Mouse (Mus musculus) olfactory bulb, adult 2 months (tissue): ENCODE measurements at regions not wholly inside any gene's neighbourhood (a gene's known extent, or its start where the extent isn't known, plus 50 kb on each side); places are given as distances from the start of the nearest gene placed in this dataset.
"Not testable (repeated sequence)": the region's sequence is repeated elsewhere in the genome, so short reads cannot be mapped to it uniquely, and the experiment has no call there.

Experiments
- H3K27ac ChIP-seq: fragments of 200-500 bp; 2 replicates; pipeline ENCODE4 v1.5.1; 2012; ENCODE audit warnings: low read depth, low read length; ENCODE audit not compliant: insufficient read depth
- H3K4me1 ChIP-seq: fragments of 200-500 bp; 2 replicates; pipeline ENCODE4 v1.6.1; 2012; ENCODE audit warnings: low read length; ENCODE audit not compliant: control insufficient read depth, insufficient read depth
- H3K4me3 ChIP-seq: fragments of 200-500 bp; 2 replicates; pipeline ENCODE4 v1.5.1; 2012; ENCODE audit warnings: mild to moderate bottlenecking, low read depth, low read length, moderate library complexity; ENCODE audit not compliant: insufficient read depth
- CTCF ChIP-seq: fragments of 200-500 bp; IDR thresholded peaks from 2 replicates; pipeline ENCODE4 v1.5.1; 2012; ENCODE audit warnings: low read depth, mild to moderate bottlenecking, low read length, moderate library complexity; ENCODE audit not compliant: insufficient read depth
- POLR2A ChIP-seq: fragments of 200-500 bp; IDR thresholded peaks from 2 replicates; pipeline ENCODE4 v1.6.1; 2012; ENCODE audit warnings: mild to moderate bottlenecking, low read depth, low read length, moderate library complexity; ENCODE audit not compliant: insufficient read depth
- WGBS: fragments of 180-500 bp; shearing (Covaris S2); methylation state at CpG from one replicate; pipeline ENCODE4 v1.1.7; 2018; 5-methylcytosine and 5-hydroxymethylcytosine counted together

DNA sequence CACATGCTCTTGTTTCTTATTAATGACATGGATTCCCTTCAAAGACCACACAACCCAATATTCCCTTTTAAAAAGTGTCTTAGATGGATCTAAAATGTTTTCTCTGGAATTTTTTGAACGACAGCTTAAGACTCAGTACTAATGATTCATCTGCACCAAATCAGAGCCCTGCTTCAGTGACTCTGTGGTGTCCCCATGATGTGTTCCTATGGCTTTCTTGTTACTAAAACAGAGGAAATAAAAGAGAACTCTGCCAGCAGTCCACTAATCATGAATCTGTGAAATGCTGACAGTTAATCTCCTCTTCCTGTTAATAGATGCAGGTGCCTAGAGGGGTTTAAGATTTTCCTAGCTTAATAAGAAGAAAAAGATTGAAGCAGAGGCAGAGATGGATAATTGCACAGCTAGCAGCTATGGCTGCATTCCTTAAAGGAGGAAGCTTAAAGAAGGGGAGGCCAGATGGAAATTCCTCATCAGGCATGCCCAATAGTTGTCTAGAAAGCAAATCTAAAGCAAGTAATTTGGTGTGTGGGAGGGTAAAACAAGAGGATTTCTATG, 173.0 kb upstream of the Kcnj3 start:
- 31% methylated on average over 1 of the region's 1 CpGs for WGBS
- H3K4me3 ChIP-seq: no peak overlapping the region
- H3K4me1 ChIP-seq: no peaks in the 10 kb centered on the region
- no peak for TF ChIP-seq POLR2A
- no peak for TF ChIP-seq CTCF
- H3K27ac ChIP-seq: no peak overlapping the region

DNA sequence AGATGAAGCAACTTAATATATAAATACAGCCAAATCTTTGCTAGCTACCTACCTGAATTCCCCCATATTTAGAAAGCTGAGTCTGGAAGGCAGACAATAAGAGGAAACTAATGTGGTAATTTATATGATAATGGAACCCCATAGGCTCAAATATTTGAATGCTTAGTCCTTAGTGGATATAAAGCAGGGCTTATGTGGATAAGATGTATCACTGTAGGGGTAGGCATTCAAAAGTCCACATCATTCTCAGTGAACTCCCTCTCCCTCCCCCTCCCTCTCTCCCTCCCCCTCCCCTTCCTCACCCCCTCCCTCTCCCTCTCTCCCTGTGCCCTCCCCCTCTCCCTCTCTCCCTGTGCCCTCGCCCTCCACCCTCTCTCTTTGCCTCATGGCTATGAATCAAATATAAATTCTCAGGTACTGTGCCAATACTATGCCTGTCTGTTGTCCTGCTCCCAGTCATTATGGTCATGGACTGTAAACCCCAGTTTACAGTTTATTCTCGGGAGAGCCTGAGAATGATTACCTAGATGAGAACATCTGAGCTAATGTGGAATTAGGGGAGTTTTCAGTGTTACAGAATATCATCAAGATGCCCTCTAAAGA, 171.8 kb upstream of the Kcnj3 start:
- WGBS: 86% methylated on average over 2 of the region's 2 CpGs
- Histone ChIP-seq H3K27ac (no peak overlapping the region), H3K4me1 (no peaks in the 10 kb centered on the region), H3K4me3 (no peak overlapping the region)
- TF ChIP-seq POLR2A (no peak), CTCF (no peak)

DNA sequence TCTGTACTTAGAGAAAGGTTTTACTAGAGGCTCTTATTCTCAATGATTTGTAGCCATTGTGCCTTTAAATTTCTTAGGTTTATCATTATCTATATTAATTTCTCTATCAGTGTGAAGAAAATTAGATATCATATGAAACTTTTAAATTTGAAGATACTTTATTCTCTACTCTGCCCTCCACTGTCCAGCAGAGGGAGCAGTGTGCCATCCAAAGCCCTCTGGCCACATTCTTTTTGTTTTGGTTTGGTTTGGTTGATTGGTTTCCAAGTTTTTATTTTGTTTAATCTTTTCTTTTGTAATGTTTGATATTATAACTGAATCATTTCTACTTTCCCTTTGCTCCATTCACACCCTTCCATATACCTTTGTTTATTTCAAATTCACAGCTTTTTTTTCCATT, 129.4 kb upstream of the Kcnj3 start:
- no peak overlapping the region for H3K4me3 ChIP-seq
- TF ChIP-seq CTCF (no peak), POLR2A (no peak)
- H3K27ac ChIP-seq: no peak overlapping the region
- H3K4me1 ChIP-seq: no peaks in the 10 kb centered on the region

DNA sequence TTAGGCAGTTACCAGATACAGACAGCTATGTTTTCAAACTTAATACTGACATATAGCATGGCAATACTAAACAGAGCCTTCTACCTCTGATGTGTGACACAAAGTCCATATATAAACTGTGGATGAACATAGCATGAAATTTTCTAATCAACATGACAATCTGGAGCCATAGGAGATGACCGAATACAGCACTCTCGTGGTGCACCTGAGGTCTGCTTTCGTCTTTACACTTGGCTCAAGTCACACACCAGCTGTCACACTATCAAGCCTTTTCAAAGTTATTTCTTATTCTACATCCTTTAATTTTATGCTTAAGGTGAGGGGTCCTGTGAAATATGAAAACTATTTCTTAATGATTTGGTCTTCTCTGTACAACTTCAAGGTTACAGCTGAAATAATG, 120.1 kb upstream of the Kcnj3 start:
- TF ChIP-seq POLR2A (no peak), CTCF (no peak)
- Histone ChIP-seq H3K4me3 (no peak overlapping the region), H3K4me1 (no peaks in the 10 kb centered on the region), H3K27ac (no peak overlapping the region)
- 93% methylated on average over 3 of the region's 3 CpGs for WGBS

DNA sequence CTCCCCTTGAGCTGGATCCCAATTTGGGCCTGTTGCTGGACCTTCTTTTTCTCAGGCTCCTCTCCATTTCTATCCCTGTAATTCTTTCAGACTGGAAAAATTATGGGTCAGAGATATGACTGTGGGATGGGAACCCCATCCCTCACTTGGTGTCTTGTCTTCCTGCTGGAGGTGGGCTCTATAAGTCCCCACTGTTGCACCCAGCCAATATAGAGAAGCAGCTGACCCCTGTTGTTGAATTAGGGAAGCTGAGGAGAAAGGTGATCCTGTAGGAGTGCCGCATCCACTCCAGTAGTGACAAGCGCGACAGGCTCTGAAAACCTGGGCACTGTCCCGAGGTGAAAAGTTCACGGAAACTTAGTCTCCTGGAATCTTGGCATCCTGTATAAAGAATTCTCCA, 81.7 kb upstream of the Kcnj3 start:
- H3K4me1 ChIP-seq, H3K4me3 ChIP-seq, H3K27ac ChIP-seq: not testable (repeated sequence)
- 90% methylated on average over 5 of the region's 5 CpGs for WGBS
